Mouse (Mus musculus) cerebellum, adult 11 months (tissue): ENCODE measurements around the gene Bsx.

Source experiments
- DNase-seq: peaks from one replicate; pipeline ENCODE4 v3.0.0; 2022

Gene Bsx

GRCm38 (mm10) chr9:40907413-40907812 is 33.5 kb downstream of the Bsx start:
- no peak for DNase-seq

- DNase-seq: no peak
These were observed 34.5 kb downstream of the Bsx start for GRCm38 (mm10) chr9:40908411-40908810.

DNA sequence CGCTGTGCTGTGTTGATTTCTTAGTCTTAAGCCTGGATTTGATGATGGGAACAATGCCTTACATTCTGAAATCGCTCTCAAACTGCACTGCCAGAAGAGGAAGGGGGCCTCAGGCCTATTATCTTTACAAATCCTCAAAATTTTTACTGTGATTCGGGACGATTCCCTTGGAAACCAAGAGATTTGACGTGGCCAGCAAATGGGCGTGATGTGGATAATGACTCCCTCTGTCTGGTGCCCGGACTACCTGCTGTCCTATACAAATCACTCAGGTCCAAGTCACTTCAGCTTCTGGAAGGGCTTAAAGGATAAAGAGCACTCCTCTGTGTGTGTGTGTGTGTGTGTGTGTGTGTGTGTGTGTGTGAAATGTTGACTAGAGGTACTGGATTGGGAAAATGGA is 35.0 kb downstream of the Bsx start:
- DNase-seq: no peak

DNA sequence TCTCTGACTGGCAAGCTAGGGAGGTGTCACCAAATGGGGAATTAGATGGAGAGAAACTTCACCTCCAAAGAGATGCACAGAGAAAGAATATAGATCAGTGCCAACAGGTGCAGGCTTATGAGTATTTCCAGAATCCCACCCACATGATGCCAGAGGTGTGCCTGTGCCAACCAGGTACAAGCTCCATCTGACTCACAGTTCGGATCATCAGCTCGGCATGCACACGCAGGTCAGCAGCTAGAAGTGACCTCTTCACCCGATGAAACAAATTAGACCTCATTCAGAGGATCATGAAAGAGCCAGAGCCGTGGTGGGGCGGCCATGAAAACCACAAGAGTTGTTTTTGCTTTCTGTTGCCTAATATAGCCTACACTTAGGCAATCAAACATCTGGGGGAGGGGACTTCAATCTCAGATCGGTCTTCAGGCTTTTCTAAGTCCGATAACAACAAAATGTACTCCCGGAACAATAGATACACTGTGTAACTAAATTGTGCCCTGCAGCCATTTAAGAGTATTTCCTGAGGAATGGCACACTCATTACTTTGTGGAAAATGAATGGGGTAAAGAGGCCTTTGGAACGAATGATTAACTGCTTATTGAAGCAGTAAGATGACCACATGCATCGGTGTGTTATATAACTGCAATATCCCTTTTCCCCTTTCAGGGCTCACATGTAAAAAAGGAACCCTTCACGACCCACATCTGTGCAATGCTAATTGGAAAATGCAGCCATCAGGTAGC is 44.1 kb downstream of the Bsx start:
- no peak for DNase-seq

DNA sequence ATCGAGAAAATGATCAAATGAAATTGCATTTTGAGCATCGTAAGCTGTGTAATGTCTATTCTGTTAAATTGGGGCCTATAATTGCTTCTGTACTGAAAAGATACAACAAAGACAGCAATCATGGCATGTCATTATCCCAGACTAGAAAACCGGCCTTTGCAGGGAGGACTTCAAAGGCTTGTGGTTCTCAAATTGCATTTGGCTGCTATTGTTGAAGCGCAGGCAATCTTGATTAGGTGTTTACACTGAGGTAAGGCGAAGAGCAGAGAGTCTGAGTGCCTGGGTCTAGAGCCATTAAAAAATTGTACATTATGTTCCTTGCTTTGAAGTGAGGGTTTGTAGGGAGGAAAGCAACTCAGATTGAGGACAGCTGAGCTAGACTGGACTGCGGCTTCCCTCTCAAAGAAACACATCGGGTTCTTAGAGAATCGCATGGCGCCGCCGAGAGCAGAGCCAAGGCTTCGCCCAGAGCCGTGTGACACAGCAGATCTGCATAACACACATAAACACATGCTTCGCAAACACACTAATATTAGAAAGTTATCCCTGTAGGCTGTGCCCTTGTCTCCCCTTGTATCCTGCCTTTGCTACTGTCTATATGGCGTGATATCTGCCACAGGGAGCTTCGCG is 53.5 kb downstream of the Bsx start:
- no peak for DNase-seq
